Mouse (Mus musculus) layer of hippocampus, postnatal 10 days (tissue): ENCODE data around the gene Nfia. TPM values are rescaled to one million over a fixed set of nuclear protein-coding genes. Genes with fewer than 3 reads are reported as not detected.

Experiments used
- DNase-seq, 2 experiments: peaks; one replicate each; pipeline ENCODE4 v3.0.0; 2021; ENCODE audit warnings: low spot score in 2 of 2
- long read RNA-seq: library from polyadenylated mRNA; stranded (forward); transcript quantifications from one replicate; pipeline ENCODE4 v2.0.0, GENCODE M21; 2023
- total RNA-seq, 2 experiments: library from RNA; stranded (reverse); gene quantifications; 2 replicates each; pipeline ENCODE4 v1.2.3; 2021

Gene Nfia
- 100 to 1,000 TPM; 118 to 135 TPM for total RNA-seq
- long read RNA-seq, full-length matches to known transcripts: 15 of 41 reads
- long read RNA-seq, partial matches to known transcripts: 9 of 41 reads
- long read RNA-seq, other reads (novel, unspliced or antisense): 17 of 41 reads

DNA sequence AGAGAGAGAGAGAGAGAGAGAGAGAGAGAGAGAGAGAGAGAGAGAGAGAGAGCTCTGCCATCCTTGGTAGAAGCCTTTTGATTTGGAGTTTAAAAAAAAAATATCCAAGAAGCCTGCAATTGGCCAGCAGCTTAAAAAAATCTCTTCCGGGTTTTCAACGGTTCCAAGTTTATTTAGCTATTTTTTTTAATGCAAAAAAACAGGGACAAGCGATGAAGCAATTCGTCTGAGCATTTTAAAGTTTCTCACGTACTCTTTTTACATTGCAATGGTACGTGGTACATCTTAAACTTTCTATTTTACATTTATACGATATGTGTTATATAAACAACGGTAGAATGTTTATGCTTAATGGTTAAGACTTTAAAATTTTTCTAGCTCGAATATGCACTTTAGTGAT is at the start of gene Nfia:
TSS of gene Nfia (plus strand) at position 94 of the 400 bp plus-strand sequence.
- no peak for DNase-seq

DNA sequence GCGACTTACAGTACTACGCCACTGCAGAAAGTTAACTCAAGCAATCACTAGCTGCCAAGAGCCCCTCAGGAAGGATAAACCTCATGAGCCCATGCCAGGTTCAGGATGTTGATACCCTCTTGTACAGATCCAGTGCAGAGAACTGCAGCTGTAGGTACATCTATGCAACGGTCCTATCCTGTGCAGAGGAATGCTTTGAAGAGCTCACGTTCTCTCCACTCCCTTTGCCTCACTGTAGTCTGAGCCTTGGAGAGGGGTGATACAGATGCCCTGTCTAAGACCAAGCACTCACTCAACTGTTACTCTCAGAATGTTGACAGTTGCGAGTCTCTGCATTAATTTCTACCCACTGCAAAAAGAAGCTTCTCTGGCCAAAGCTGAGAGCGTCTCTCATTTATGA is 49.2 kb upstream of the Nfia start:
- no peak for DNase-seq

DNA sequence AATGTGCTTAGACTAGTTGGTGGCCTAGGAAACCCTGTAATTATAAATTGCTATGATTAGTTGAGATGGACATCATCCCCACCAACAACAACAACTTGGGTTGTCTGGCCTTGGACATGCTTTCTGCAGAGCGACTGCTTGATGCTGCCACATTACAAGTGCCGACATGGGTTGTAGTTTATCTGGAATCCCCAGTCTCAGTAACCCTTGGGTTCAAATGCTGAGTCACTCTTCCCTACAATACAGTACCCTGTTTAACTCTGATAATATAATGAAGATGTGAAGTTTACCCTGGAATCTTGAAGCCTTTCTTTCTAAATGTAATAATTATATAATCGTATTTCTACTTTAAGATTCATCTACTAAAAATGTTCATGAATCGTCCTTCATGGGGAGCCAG is 44.0 kb upstream of the Nfia start:
- no peak for DNase-seq

DNA sequence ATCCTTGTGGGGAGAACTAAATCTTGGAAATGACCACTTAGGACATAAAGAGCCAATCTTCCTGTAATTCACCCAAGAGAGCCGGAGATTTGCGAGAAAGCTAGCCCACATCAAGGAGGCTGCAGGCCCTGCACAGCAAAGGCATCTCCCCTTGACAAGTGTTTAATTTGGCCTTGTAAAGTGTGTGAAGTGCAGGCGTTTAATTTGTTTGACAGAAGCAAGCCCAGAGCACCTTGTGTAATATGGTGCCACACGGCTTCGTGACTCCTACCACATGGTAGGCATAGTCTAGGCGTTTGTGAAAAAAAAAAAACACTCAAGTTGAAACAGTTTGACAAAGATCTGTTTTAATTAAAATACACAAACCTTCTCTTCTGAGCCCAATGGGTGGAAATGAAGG is 42.5 kb upstream of the Nfia start:
- DNase-seq: no peak

DNA sequence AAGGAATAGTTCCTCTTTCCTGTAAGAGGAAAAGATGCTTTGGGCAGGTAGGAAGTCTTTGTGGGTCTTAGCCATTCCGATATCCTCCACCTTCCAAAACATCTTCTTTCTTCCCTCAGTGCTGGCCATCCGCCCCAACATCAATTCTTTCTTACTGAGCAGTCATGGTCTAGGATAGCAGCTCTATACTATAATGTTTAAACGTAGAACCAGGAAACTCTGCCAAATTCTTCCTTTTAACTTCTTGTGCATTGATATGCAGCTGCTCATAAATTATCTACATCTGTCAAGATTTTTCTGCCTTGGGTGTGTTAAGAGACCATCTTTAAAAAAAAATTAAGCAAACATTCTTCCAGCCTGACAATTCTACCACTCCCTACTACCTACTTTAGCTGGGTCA is 42.1 kb upstream of the Nfia start:
- DNase-seq: no peak

DNA sequence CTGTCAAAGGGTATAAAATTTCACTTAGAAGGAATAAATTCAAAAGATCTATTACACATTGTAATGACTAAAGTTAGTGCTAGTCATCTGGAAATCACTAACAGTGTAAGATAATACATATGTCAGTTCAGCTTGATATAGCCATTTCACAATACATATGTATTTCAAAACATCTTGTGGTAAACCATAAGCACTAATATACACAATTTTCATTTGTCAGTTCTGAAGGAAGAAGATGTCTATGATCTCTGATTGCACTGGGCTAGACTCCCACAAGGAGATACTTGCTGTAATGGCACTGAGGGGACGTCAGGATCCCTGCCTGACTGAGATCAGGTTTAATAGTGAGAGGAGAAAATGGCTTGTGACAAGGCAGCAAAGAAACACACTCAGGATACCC is 39.1 kb upstream of the Nfia start:
- no peak for DNase-seq

DNA sequence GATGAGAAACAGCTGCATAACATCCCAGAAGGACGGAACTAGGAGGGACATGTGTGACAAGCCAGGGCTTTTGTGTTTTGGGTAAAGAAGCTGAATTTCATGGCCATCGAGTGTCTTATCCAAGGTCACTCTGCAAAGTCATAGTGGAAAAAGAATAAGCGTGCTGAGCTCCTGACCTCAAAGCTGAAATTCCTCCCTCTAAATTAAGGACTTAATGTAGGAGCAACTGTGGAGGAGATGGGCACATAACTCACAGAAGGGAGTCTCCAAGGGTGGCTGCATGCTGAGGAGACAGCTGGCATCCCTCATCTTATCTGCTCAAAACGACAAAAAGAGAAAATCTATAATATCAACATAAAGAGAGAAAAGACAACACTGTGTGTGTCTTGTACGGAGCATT is 28.6 kb upstream of the Nfia start:
- DNase-seq: no peak

DNA sequence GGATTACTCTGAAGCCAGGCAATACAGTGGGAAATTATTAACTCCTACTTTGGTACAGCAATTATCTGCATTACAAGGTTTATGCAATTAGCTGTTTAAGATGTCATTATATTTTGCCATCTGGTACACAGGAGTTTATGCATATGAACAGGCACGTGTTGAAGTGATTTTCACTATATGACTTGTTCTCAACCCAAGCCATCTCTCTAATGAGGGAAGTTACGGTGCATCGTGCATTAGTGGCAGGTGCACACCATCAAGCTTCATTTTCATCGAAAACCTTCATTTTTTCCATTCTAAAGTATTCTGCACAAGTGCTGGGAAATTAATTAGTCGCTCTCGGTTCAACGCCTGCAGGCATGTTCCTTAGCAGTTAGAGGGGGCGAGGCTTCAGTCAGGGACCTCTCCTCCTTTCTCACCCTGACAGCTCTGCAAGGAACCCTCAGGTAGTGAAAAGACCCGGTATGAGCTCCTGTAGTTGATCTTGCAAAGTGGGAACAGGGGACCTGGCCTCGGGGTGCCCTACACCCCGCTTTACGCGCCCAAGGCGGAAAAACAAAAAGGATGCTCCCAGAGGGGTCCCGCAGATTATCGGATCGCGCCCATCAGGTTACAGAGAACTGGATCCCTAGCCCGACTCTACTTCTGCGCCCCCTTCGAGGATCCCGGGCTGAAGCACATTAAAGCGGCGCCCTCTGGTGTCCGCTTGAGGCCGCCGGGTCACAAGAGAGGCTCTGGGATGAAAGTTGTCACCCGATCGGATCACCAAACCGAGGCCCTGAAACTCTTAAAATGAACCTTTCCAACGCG is 27.0 kb upstream of the Nfia start:
- DNase-seq: peak; percentile 80 to 89

DNA sequence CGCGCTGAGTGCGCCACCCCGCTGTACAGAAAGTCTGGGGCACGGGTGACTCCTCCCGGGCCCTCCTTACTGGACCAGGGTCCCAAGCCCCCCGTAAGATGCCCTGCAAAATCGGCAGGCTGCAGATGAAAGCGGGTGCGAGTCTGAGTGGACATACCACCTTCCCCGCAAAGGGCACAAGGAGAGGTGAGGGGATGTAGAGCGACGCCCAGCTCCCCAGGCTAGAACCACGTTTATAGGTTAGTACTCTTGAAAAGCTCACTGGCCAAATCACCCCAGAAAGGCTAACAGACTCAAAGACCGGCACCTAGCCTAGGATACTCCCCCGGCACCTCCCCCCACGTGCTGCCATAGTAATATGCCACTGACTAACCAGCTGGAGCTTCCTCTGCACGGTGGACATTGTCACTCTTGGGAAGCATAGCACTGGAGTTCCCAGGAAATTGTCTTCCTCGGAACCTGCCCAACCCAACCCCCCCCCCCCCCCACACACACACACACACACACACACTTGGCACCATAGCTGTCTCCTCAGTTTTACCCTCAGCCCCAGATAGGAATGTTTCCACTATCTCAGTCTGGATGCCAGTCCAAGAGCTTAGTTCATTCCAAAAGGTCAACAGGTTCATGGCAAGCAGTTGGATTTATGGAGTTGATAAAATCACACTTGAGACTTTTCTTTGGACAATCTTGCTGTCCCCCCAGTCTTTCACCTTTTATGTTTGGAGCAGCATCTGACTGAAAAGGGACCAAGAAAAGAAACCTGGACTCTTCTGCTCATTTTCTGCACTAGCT is 26.2 kb upstream of the Nfia start:
- no peak for DNase-seq

DNA sequence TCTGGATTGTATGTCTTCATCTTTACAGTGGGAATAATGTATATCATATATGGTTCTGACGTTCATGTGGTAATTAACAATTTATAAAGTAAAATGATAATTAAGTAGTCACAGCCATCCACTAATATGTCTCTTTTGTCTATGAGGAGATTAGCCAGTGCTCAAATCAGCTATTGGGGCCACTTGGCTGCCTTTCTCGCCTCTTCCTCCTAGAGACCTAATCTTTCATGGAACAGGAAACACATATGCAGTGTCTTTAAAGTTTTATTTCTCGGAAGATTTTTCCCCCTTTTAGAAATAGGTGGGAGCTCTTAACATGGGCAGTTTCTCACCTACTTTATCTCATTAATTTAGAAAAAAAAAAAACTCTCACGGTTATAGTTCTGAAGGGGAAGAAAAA is 22.1 kb upstream of the Nfia start:
- no peak for DNase-seq

DNA sequence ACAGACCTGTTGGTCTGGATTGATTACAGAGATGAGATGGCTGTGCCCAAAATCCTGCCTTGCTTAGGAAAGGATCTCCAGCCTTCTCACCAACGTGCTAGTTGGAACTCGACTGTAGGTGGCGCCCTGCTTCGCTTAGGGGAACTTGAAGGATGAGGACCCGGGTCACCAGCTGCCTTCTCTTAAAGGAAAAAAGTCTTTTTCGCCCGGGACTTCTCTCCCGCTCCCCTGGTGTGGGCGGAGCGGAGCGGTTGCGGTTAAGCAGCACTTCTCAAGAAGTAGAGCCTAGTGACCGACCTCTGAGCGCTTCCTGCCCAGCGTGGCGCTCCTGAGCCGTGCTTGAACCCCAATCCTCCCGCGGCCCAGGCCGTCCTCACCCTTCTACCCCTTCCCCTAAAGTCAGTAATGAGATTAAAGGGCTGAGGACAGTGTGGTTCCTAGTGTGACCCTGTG is 21.5 kb upstream of the Nfia start:
- peak; percentile 94 to 96 for DNase-seq

DNA sequence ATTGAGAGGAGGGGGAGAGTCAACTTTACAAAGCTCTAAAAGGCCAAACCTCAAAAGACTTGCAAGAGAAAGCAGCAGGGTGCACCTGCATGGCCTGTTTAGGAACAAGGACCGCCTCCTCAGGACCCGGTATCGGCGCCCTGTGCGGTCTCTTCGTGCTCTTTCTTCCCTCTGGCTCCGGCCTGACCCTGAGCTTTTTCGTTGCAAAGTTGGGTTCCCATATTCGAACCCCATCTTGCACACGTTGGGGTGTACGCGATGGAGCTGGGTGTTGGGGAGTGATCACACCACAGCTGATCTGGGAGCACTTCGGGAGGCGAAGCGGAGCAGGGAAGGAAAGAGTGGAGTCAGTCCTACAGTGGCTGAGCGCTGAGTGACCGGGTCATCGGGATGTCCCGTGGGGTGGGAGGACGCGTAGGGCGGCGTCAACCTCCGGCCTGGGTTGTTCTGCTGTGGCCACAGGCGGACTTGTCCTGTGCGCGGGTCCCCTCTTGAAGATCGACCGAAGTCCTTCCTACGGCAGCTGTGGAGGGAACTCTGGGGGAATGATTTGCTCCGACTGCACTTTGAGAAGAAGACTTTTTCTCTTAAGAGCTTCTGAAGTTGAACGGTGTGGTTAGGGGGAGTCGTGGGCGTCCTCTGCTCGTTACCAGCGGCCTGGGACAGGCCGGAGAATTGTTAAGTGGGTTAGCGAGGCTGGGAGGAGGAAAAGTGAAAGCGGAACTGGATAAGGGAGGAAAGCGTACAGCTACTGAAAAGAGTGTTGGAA is 20.9 kb upstream of the Nfia start:
- DNase-seq: peak; percentile 41 to 64

DNA sequence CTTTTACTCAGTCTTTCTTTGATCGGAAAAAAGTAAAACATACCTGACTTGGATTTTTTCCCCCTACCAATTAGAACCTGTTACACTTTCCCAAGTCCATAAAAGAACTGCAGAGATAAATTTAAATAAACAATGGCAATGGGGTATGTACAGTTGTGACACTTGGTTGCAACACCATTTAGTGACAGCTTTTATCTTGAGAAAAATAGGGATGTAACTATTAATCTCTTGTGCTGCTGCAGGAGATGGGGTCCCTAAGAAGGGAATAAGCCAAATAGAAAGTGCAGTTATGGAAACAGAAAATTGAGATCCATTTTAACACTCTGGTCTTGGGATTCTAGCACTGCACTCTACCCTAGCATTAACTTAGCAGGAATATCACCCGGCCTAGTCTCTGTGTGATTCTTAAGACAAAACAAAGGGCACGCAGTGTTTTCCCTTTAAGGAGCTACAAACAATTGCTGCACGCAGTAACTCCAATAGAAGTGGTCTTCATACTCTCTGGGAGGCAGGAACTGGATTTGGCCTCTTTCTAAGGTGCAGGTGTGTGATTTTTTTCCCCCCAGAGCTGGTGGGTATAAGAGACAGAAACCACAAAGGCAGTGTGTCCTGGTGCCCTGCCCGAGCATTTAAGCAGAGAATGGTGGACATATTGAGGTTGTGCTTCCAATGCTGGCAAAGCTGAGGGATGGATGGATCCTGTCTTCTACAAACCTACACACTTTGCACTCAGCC is 20.1 kb upstream of the Nfia start:
- no peak for DNase-seq

DNA sequence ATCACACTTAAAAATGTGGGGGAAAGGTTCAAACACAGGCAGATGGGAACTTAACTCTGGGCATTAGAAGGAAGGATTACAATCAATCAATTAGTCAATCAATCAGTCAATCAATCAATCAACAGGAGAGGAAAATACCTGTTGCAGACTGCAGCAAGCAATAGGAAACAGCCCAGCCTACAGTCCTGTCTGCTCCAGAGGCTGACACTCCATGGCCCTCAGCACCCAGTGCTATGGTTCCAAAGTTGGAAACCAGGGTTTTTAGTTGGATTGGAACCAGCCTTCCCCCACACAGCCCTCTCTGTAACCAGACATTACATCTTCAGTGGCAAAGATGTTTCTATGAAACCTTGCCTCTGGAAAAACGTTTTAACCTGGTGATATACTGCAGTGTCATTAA is 19.0 kb upstream of the Nfia start:
- no peak for DNase-seq

DNA sequence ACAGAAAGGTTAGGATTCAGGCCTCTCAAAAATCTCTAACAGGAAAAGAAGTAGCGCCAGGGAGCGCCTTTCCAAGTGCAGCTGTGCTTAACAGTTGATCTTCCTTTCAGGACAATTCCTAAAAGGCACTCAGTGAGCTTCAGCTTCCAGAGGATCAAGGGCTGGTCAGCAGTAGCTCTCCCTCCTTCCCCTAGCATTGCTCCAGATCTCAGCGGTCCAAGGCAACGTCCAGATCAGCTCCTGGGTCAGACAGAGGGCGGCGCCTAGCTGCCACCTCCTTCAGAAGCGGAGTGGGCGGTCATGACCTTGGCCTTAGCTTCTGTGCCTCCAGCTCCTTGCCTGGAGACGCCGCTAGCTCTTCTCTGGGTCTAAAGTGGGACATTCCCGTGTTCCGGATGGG is 18.3 kb upstream of the Nfia start:
- peak in 1 of 2 experiments; percentile 41 for DNase-seq

DNA sequence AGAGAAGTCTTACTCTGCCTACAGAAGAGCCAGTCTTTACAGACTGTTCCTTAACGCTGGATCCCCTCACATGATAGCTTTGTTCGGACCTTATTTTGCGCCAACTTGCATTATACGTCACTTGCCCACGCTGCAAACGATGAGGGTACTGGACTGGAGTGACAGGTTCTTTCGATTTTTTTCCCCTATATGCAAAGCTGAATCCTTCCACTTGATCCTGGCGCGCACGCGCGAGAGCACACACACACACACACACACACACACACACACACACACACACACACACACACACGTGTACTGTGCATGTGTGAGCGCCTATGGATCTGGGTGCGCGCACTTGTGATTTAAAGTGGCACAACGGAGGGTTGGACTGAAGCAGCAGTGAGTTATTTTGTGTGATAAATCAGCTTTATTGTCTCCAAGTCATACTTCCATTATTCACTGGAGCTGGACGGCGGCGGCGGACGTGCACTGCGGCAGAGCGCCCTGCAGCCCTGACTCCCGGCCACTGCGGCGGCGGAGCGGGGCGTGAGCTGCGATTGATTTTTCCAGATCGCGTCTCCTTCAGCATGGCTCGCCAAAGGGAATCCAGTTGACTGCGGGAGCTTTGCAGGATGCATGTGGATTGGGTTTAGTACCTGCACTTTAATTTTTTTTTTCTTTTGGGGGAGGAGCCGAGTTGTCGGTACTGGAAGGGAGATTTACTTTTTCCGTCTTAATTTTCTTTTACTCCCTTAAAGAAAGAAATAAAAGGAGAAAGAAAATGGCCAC is 15.1 kb upstream of the Nfia start:
- DNase-seq: peak; percentile 69 to 76

DNA sequence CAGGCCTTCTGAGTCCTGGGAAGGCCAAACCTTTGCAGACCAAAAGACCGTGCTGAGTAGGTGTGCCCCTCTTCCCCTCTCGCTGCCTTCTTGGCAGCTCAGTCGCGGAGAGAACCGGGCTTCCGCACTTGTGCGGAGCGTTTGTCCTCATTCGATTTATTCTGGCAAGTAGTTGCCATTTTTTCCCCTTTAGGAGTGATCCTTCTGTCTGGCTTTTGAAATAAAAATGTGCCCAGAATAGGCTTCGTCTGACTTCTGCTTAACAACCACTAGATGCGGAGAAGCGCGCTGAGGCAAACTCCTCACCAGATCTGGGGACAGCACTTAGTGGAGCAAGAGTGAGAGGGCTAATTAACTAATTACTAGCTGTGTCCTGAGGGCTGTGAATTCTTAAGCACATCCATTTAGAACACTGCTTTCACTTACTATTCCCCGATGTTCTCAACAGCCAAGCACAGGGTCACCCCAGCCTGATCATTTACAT is 14.5 kb upstream of the Nfia start:
- DNase-seq: peak; percentile 56 to 64

DNA sequence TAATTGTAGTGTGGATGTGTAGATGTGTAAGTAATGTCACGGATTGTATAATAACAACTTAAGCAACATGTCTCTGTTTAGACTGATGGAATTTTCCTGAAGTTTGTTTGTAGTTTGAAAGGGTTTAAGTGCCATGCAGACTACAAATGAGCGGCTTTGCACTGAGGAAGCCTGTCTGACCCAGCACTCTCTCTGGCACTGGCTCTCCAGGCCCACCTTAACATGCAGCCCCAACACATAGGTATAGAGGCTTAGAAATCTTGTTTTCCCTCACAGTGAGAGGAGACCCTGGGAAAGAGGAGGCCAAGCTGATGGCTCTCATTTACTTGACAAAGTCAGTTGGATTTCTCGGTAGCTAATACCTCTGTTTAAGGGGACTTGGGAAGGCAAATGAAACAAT is 13.9 kb upstream of the Nfia start:
- DNase-seq: no peak

DNA sequence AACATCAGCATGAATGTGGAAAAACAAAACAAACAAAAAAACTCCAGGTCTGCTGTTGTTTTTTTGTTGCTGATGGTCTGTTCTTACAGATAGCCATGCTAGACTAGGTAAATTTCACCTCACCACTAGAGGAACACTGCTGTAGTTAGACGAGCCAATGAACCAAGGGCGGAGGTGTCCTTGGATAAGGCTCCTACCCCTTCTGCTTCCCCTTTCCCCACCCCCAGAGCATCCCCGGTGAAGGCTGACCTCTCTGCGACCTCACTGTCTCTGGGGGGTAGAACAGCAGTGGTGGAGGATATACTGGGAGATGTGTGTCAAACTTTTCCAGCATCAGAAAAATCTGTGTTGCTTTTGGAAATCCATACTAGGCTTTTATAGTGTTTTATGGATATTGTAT is 7.9 kb upstream of the Nfia start:
- no peak for DNase-seq
